Mouse (Mus musculus): Measurements from ENCODE around the gene Nlrp6.
"Not testable (repeated sequence)": the region's sequence is repeated elsewhere in the genome, so short reads cannot be mapped to it uniquely, and the experiment has no call there.

The Nlrp6 gene

DNA sequence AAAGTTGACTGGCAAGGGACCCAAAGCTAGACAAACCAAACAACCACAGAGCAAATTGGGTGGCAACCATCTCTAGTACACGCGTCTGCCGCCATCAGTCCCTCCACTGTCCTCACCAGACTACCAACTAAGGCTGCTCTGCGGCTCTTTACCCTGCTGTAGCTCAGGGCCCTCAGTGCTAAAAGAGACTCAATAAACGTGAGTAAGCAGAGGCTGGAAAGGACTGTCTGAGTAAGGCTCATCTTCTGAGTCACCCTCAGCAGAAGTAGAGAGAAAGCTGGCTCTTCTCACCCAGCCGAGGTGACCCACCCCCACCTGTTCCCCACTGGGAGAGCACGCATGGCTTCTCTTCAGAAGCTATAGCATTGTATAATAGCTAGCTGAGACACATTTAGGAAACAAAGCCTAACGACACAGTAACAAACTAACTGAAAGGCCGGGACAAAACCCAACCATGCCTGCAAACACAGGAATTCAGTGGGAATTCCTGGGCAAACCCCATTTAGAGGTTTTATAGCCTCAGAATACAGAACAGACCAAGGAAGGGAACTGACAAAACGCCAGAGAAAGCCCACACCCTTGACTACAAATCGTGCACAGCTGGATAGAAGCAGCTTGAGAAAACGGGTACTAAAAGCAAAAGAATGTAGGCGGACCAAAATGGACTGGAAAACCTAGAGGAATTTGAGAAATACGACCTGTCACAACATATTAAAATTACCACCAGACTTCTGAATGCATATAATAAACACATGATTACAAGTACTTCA is 52.9 kb downstream of the Nlrp6 start:
- no peak for DNase-seq (ENCODE audit: low spot score in 2 of 2)

DNA sequence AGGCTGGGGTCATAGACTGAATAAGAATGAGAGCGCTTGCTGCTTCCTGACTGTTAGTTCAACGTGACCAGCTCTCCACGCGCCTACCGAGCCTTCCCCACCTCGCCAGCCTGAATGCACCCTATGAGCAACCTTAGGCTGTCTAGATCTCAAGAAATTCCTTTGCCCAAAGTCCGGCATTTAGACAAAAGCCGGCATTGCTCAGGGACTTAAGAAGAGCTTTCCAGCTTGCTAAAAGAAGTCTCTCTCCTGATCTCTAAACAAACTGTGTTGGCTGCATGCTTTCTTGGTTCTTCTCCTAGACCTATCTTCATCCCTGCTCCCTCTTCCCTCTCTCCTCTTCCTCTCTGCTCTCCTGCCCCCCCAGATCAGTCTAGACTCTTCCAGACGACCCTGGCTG is 54.2 kb downstream of the Nlrp6 start:
- DNase-seq (ENCODE audit: low spot score in 2 of 2) = no peak

DNA sequence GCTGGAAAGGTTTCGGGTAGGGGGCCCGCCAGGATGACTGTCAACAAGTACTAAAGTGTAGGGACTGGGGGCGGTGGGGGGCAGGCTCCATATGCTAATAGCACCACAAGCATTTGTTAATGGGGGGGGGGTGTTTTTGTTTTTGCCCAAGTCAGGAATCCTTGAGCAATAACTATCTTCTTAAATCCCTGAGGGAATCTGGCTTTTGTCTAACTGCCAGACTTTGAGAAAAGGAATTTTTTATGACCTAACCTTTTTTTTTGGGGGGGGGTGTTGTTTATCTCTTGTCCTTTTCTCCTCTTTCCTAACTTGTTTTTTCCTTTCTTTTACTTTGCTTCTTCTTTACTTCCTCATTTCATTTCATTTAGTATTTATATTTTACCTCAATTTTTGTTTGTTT is 54.8 kb downstream of the Nlrp6 start:
- no peak for DNase-seq (ENCODE audit: low spot score in 2 of 2)

- not testable (repeated sequence) for DNase-seq (ENCODE audit: low spot score in 2 of 2)
Measured at GRCm38 (mm10) chr7:140976720-140977119, 56.0 kb downstream of the Nlrp6 start.

Measured in natural killer cell, adult 2 months (primary cell).